13 mouse cellular contexts compared by ENCODE assay signal in genomic region chr1:106275142-106275541, GRCm38 (mm10).
DNase-seq lines count a peak whose midpoint lies in the region; ATAC-seq lines count a peak whose summit lies in the region.
"Had no signal": no experiment of that assay in that cellular context is flagged by ENCODE, and none has a peak within 500 bp of the region (broad histone marks: within the 10 kb centered on the region; RNA-seq: fewer than 3 reads in every experiment).

No protein-coding gene starts in this region.

- WGBS in forebrain, embryonic 16.5 days = 56% methylated on average over 4 of the region's 4 CpGs
- 90% methylated on average over 4 of the region's 4 CpGs for WGBS in forebrain, embryonic 12.5 days
- WGBS in hindbrain, embryonic 13.5 days = 95% methylated on average over 4 of the region's 4 CpGs
- 92% methylated on average over 4 of the region's 4 CpGs for WGBS in hindbrain, embryonic 14.5 days
- 90% methylated on average over 4 of the region's 4 CpGs for WGBS in neural tube, embryonic 15.5 days

- H3K4me1 ChIP-seq in forebrain, embryonic 16.5 days (replicated peaks; ENCODE audit: control insufficient read depth, insufficient read depth, low read length) = peaks cover 16% of the 10 kb centered on the region
- H3K4me1 ChIP-seq in forebrain, embryonic 12.5 days = peaks cover 55% of the 10 kb centered on the region
- H3K4me1 ChIP-seq in hindbrain, embryonic 13.5 days (replicated peaks) = peaks cover 48% of the 10 kb centered on the region
- H3K4me1 ChIP-seq in hindbrain, embryonic 14.5 days (replicated peaks; ENCODE audit: control insufficient read depth, insufficient read depth, low read length) = peaks cover 13% of the 10 kb centered on the region; the same call in 1 of the 2 replicates
- H3K4me1 ChIP-seq in neural tube, embryonic 15.5 days = peaks cover 46% of the 10 kb centered on the region

- H3K4me2 ChIP-seq in forebrain, embryonic 16.5 days (ENCODE audit: low read length) = no peak overlapping the region
- H3K4me2 ChIP-seq in forebrain, embryonic 12.5 days = no peak overlapping the region
- no peak overlapping the region for H3K4me2 ChIP-seq in hindbrain, embryonic 13.5 days
- H3K4me2 ChIP-seq in hindbrain, embryonic 14.5 days (replicated peaks) = no peak overlapping the region
- H3K4me2 ChIP-seq in neural tube, embryonic 15.5 days = no peak overlapping the region
- H3K4me2 ChIP-seq: heart, embryonic 12.5 days had no signal

- no peaks in the 10 kb centered on the region for H3K36me3 ChIP-seq in forebrain, embryonic 16.5 days (ENCODE audit: control insufficient read depth, insufficient read depth)
- H3K36me3 ChIP-seq in forebrain, embryonic 12.5 days (replicated peaks) = no peaks in the 10 kb centered on the region
- H3K36me3 ChIP-seq in hindbrain, embryonic 13.5 days = no peaks in the 10 kb centered on the region
- no peaks in the 10 kb centered on the region for H3K36me3 ChIP-seq in hindbrain, embryonic 14.5 days (replicated peaks; ENCODE audit: control insufficient read depth, insufficient read depth)
- no peaks in the 10 kb centered on the region for H3K36me3 ChIP-seq in neural tube, embryonic 15.5 days
- H3K36me3 ChIP-seq: heart, embryonic 12.5 days; hindbrain, embryonic 10.5 days had no signal

- ATAC-seq in forebrain, embryonic 16.5 days = peak; percentile 57
- no peak for ATAC-seq in forebrain, embryonic 12.5 days (ENCODE audit: low FRiP score)
- ATAC-seq in hindbrain, embryonic 13.5 days (ENCODE audit: low FRiP score) = no peak
- no peak for ATAC-seq in hindbrain, embryonic 14.5 days (ENCODE audit: low FRiP score)
- no peak for ATAC-seq in neural tube, embryonic 15.5 days (ENCODE audit: low FRiP score)
- ATAC-seq: inflammation-experienced regulatory T-cells, adult 6 months; intestine, postnatal 0 days had no signal

- no peak for DNase-seq in hindbrain, embryonic 14.5 days (ENCODE audit: low spot score)
- DNase-seq in neural tube, embryonic 10.5 days (ENCODE audit: extremely low spot score, low spot score) = no peak
- DNase-seq: adrenal gland, adult 8-10 months; cerebellum, adult 2 months; cerebellum, postnatal 10 days had no signal

- H3K9ac ChIP-seq in forebrain, embryonic 16.5 days (replicated peaks; ENCODE audit: low read depth, low read length) = no peak overlapping the region
- H3K9ac ChIP-seq in forebrain, embryonic 12.5 days = no peak overlapping the region
- H3K9ac ChIP-seq in hindbrain, embryonic 13.5 days = no peak overlapping the region
- H3K9ac ChIP-seq in hindbrain, embryonic 14.5 days = no peak overlapping the region
- H3K9ac ChIP-seq in neural tube, embryonic 15.5 days (replicated peaks) = no peak overlapping the region
- H3K9ac ChIP-seq: heart, embryonic 12.5 days had no signal

- no peaks in the 10 kb centered on the region for H3K27me3 ChIP-seq in forebrain, embryonic 16.5 days (replicated peaks; ENCODE audit: control insufficient read depth, insufficient read depth, low read length)
- no peaks in the 10 kb centered on the region for H3K27me3 ChIP-seq in forebrain, embryonic 12.5 days
- H3K27me3 ChIP-seq in hindbrain, embryonic 13.5 days = no peaks in the 10 kb centered on the region
- no peaks in the 10 kb centered on the region for H3K27me3 ChIP-seq in hindbrain, embryonic 14.5 days (ENCODE audit: control insufficient read depth, insufficient read depth, low read length)
- no peaks in the 10 kb centered on the region for H3K27me3 ChIP-seq in neural tube, embryonic 15.5 days (replicated peaks)
- H3K27me3 ChIP-seq: heart, embryonic 12.5 days had no signal

- no peak overlapping the region for H3K27ac ChIP-seq in forebrain, embryonic 16.5 days (ENCODE audit: low read length)
- no peak overlapping the region for H3K27ac ChIP-seq in forebrain, embryonic 12.5 days
- 0 out of 2 replicates have a peak overlapping the region, but pooled peaks have one; percentile 35 for H3K27ac ChIP-seq in hindbrain, embryonic 13.5 days
- no peak overlapping the region for H3K27ac ChIP-seq in hindbrain, embryonic 14.5 days
- 0 out of 2 replicates have a peak overlapping the region, but pooled peaks have one; percentile 41 for H3K27ac ChIP-seq in neural tube, embryonic 15.5 days (replicated peaks)

- no peaks in the 10 kb centered on the region for H3K9me3 ChIP-seq in forebrain, embryonic 16.5 days (ENCODE audit: control insufficient read depth, low read length)
- H3K9me3 ChIP-seq in forebrain, embryonic 12.5 days = no peaks in the 10 kb centered on the region
- no peaks in the 10 kb centered on the region for H3K9me3 ChIP-seq in hindbrain, embryonic 13.5 days
- H3K9me3 ChIP-seq in hindbrain, embryonic 14.5 days (ENCODE audit: control insufficient read depth, low read length) = no peaks in the 10 kb centered on the region
- H3K9me3 ChIP-seq in neural tube, embryonic 15.5 days (replicated peaks) = no peaks in the 10 kb centered on the region
- H3K9me3 ChIP-seq: heart, embryonic 12.5 days; hindbrain, embryonic 10.5 days had no signal

- H3K4me3 ChIP-seq in forebrain, embryonic 16.5 days (replicated peaks; ENCODE audit: low read length) = no peak overlapping the region
- H3K4me3 ChIP-seq in forebrain, embryonic 12.5 days (replicated peaks) = no peak overlapping the region
- H3K4me3 ChIP-seq in hindbrain, embryonic 13.5 days = no peak overlapping the region
- no peak overlapping the region for H3K4me3 ChIP-seq in hindbrain, embryonic 14.5 days (replicated peaks; ENCODE audit: low read length)
- H3K4me3 ChIP-seq in neural tube, embryonic 15.5 days (replicated peaks) = no peak overlapping the region
- H3K4me3 ChIP-seq: heart, embryonic 12.5 days; hindbrain, embryonic 10.5 days had no signal

Comparison
In these comparisons a context has a peak if more than half of its experiments do, and no peak if none do; other contexts are left out.
1. H3K27ac ChIP-seq: peak in hindbrain, embryonic 13.5 days (single experiment) and neural tube, embryonic 15.5 days (single experiment); none in forebrain, embryonic 16.5 days (single experiment), forebrain, embryonic 12.5 days (single experiment) and hindbrain, embryonic 14.5 days (single experiment).